Mouse (Mus musculus): ENCODE data around the gene Aldh3b2. TPM values are rescaled to one million over a fixed set of nuclear protein-coding genes. Genes with fewer than 3 reads are reported as not detected.
"Not testable (repeated sequence)": the region's sequence is repeated elsewhere in the genome, so short reads cannot be mapped to it uniquely, and the experiment has no call there.

Gene Aldh3b2
- polyA plus RNA-seq, 1 experiment: 0.20 TPM

DNA sequence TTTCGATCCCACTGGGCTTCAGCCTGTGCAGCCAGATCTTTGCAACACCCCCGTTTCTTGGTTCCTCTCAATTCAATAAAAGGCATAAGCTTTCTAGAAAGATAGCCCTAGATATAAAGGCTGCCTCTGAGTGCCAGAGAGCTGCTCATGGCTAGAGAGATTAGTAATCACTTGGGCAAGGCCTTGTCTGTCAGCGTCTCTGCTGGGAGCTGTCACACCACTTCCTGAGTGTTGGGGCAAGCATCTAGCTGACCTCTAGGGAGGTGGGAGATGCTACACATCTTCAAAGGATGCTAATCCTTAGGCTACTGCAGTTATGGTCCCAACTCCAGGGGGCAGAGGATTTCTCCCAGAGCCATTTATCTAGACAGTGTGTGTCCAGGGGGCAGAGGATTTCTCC, 4.9 kb upstream of the Aldh3b2 start:
- no peaks in the 10 kb centered on the region for H3K36me3 ChIP-seq (ENCODE audit: control insufficient read depth)
- peaks cover 4% of the 10 kb centered on the region for H3K27me3 ChIP-seq (ENCODE audit: control insufficient read depth)
- H3K4me3 ChIP-seq (replicated peaks): no peak overlapping the region
- TF ChIP-seq TAL1 (IDR thresholded peaks at IDR 0.05; ENCODE audit: low read length): no peak
- no peak for TF ChIP-seq GATA1 (IDR thresholded peaks at IDR 0.05; ENCODE audit: low read length)
- no peaks in the 10 kb centered on the region for H3K9me3 ChIP-seq (ENCODE audit: control insufficient read depth, low read length)
- H3K4me1 ChIP-seq (ENCODE audit: control insufficient read depth): peaks cover 15% of the 10 kb centered on the region

DNA sequence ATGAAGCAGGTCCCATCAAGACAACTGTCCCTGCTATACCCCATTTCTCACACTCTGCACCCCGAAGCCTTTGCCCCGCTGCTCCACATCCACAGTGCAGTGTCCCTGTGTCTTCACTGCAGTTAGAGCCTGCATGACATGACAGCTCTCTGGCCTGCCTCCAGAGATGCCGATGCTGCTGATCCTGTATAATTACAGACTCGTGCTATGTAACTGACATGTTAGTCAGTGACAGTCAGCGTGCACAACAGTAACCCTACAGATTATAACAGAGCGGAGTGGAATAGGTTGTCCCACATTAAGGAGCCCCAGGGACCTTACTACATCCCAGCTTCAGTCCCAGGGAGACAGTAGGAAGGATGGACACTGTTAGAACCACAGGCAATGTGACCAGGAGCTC, 2.5 kb downstream of the Aldh3b2 start:
- H3K36me3 ChIP-seq (ENCODE audit: control insufficient read depth); H3K9me3 ChIP-seq (ENCODE audit: control insufficient read depth, low read length); H3K27me3 ChIP-seq (ENCODE audit: control insufficient read depth): not testable (repeated sequence)

DNA sequence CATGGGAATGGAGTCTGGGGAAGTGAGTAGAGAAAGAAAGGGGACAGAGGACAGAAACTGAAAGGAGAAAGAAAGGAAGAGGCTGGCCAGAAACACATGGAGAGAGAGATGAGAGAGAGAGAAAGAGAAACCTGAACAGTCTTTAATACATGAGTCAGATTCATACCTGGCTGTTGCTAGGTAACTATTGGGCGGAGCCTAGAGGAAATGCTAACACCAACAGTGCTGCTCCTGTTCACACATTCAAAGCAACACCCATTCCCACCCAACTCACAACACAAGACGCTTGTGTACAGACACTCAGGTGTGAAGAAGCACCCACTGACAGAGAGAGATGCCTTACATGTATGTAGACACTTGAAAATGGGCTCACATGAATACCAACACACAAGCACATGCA, 3.7 kb downstream of the Aldh3b2 start:
- no peak overlapping the region for H3K4me3 ChIP-seq (replicated peaks)
- no peaks in the 10 kb centered on the region for H3K27me3 ChIP-seq (ENCODE audit: control insufficient read depth)
- H3K36me3 ChIP-seq (ENCODE audit: control insufficient read depth): no peaks in the 10 kb centered on the region
- no peak for TF ChIP-seq TAL1 (IDR thresholded peaks at IDR 0.05; ENCODE audit: low read length)
- TF ChIP-seq GATA1 (IDR thresholded peaks at IDR 0.05; ENCODE audit: low read length): no peak
- peaks cover 26% of the 10 kb centered on the region for H3K4me1 ChIP-seq (ENCODE audit: control insufficient read depth)
- H3K9me3 ChIP-seq (ENCODE audit: control insufficient read depth, low read length): no peaks in the 10 kb centered on the region

More for the DNA sequence above, 2.5 kb downstream of the Aldh3b2 start:
- not testable (repeated sequence) for H3K4me3 ChIP-seq (replicated peaks)
- peaks cover 23% of the 10 kb centered on the region for H3K4me1 ChIP-seq (ENCODE audit: control insufficient read depth)

DNA sequence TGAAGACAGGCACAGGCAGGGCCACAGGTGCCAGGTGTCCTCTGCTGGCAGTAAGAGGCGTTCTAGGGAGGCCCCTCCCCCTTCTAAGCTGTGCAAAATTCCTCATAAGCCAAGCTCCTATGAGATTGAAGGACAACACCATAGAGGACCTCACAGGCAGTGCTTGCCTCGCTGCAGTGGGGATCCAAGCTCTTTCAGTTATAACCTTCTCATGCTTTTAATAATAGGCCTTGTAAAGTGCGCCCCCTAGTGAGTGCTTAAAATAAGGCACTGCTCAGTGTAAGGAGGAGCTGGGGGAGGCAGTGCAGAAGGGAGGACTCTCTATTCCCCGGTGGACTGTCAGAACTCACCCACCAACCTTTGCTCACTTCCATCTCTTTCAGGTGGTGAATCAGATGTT, 8.2 kb downstream of the Aldh3b2 start:
- TF ChIP-seq GATA1 (IDR thresholded peaks at IDR 0.05; ENCODE audit: low read length): no peak
- no peak for TF ChIP-seq TAL1 (IDR thresholded peaks at IDR 0.05; ENCODE audit: low read length)
- no peaks in the 10 kb centered on the region for H3K9me3 ChIP-seq (ENCODE audit: control insufficient read depth, low read length)
- H3K4me3 ChIP-seq (replicated peaks): no peak overlapping the region
- no peaks in the 10 kb centered on the region for H3K27me3 ChIP-seq (ENCODE audit: control insufficient read depth)
- peaks cover 7% of the 10 kb centered on the region for H3K4me1 ChIP-seq (ENCODE audit: control insufficient read depth)
- H3K36me3 ChIP-seq (ENCODE audit: control insufficient read depth): no peaks in the 10 kb centered on the region

DNA sequence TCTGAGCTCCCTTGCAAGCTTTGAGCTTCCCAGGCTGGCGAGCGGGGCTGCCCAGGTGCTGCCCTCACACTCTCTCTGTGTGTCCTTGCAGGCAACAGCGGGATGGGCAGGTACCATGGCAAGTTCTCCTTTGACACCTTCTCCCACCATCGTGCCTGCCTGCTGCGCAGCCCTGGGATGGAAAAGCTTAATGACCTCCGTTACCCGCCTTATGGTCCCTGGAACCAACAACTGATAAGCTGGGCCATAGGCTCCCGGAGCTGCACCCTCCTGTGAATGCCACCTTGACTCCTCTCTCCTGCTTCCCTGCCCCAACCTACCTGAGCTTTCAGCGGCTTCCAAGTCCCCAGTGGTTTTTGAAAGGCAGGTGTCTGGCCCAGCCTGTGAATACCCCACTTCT, 8.8 kb downstream of the Aldh3b2 start:
- no peaks in the 10 kb centered on the region for H3K9me3 ChIP-seq (ENCODE audit: control insufficient read depth, low read length)
- no peaks in the 10 kb centered on the region for H3K36me3 ChIP-seq (ENCODE audit: control insufficient read depth)
- TF ChIP-seq GATA1 (IDR thresholded peaks at IDR 0.05; ENCODE audit: low read length): no peak
- no peak for TF ChIP-seq TAL1 (IDR thresholded peaks at IDR 0.05; ENCODE audit: low read length)
- H3K4me3 ChIP-seq (replicated peaks): no peak overlapping the region
- no peaks in the 10 kb centered on the region for H3K27me3 ChIP-seq (ENCODE audit: control insufficient read depth)
- H3K4me1 ChIP-seq (ENCODE audit: control insufficient read depth): peaks cover 10% of the 10 kb centered on the region

DNA sequence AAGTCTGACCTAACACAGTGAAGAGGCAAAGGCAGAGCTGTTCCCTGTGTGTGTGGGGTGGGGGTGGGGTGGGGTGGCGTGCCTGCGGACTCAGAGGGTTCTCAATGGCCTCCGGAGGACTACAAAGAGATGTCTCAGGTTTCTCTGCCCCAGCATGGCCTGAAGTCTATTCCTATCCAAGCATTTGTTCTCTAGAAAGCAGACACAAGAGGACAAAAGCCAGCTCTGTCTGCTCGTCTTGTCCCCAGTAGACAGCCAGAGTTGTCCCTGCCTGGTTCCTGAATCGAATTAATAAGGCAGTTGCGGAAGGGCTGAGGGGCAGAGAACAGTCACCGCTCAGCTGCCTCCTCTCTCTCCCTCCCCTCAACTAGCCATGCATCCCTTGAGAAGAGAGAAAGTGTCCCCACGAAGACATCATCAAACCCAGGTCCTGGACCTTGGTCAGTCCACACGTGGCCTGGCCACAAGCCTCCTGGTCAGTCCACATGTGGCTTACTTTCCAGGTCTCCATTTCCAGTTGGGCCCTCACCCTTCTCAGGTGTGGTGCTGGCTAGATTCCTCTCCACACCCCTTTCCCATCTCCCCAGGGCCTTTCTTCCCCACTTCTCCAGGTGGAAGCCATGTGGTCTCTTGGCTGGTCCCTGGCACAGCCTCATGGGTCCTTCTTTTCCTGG, 11.5 kb downstream of the Aldh3b2 start:
- Histone ChIP-seq H3K36me3 (ENCODE audit: control insufficient read depth) (peaks cover 2% of the 10 kb centered on the region; the same call in 1 of the 2 replicates), H3K4me3 (replicated peaks) (no peak overlapping the region), H3K27me3 (ENCODE audit: control insufficient read depth) (no peaks in the 10 kb centered on the region), H3K4me1 (ENCODE audit: control insufficient read depth) (peaks cover 26% of the 10 kb centered on the region), H3K9me3 (ENCODE audit: control insufficient read depth, low read length) (peaks cover 3% of the 10 kb centered on the region)
- TF ChIP-seq TAL1 (IDR thresholded peaks at IDR 0.05; ENCODE audit: low read length) (no peak), GATA1 (IDR thresholded peaks at IDR 0.05; ENCODE audit: low read length) (no peak)

DNA sequence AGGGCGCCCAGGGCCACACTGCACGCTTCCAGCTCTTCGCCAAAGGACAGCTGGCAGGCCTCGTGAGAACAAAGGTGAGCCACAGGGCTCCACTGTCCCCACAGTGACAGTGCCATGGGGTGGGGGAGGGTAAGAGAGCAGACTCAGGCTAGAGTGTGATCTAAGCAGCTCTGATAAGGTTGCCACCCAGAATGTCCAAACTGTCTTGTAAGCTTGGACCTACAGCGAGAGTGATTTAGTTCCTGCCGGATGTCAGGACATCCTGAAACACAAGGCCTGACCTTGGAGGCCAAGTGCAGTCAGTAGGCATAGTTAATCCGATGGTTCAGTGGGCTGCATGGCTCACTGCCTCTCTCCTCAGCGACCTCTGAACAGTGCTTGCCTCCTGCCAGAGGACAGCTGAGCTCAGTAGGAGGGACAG, 13.1 kb downstream of the Aldh3b2 start:
- no peak for TF ChIP-seq TAL1 (IDR thresholded peaks at IDR 0.05; ENCODE audit: low read length)
- TF ChIP-seq GATA1 (IDR thresholded peaks at IDR 0.05; ENCODE audit: low read length): no peak
- H3K27me3 ChIP-seq (ENCODE audit: control insufficient read depth): no peaks in the 10 kb centered on the region
- H3K36me3 ChIP-seq (ENCODE audit: control insufficient read depth): peaks cover 3% of the 10 kb centered on the region; the same call in 1 of the 2 replicates
- H3K4me3 ChIP-seq (replicated peaks): no peak overlapping the region
- H3K9me3 ChIP-seq (ENCODE audit: control insufficient read depth, low read length): peaks cover 6% of the 10 kb centered on the region
- peaks cover 23% of the 10 kb centered on the region for H3K4me1 ChIP-seq (ENCODE audit: control insufficient read depth)

DNA sequence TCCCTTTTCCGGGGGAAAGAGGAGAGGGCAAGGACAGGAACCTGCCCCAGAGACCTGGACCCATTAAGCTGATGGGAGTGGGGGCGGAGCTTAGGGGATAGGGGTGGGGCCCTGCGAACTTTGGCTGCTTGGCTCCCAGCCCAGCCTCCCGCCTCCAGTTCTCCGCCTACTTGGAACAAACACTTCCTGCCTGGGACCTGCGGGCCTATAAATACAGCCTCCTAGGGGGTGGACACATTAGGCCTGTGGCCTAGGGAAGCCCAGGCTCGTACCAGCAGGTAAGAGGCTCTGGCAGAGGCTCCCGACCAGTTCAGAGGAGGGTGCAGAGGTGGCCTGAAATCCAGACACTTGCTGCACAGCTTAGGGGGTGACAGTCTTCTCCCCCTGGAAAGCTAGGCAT, 14.2 kb downstream of the Aldh3b2 start, which contains the start of gene Acy3:
Gene Acy3 (plus strand): TSS at position 237 of the 400 bp plus-strand sequence.
- Histone ChIP-seq H3K36me3 (ENCODE audit: control insufficient read depth) (peaks cover 3% of the 10 kb centered on the region; the same call in 1 of the 2 replicates), H3K4me1 (ENCODE audit: control insufficient read depth) (peaks cover 23% of the 10 kb centered on the region), H3K4me3 (replicated peaks) (no peak within 1 kb of the TSS), H3K9me3 (ENCODE audit: control insufficient read depth, low read length) (peaks cover 6% of the 10 kb centered on the region), H3K27me3 (ENCODE audit: control insufficient read depth) (no peaks in the 10 kb centered on the region)
- TF ChIP-seq TAL1 (IDR thresholded peaks at IDR 0.05; ENCODE audit: low read length) (no peak), GATA1 (IDR thresholded peaks at IDR 0.05; ENCODE audit: low read length) (no peak)

DNA sequence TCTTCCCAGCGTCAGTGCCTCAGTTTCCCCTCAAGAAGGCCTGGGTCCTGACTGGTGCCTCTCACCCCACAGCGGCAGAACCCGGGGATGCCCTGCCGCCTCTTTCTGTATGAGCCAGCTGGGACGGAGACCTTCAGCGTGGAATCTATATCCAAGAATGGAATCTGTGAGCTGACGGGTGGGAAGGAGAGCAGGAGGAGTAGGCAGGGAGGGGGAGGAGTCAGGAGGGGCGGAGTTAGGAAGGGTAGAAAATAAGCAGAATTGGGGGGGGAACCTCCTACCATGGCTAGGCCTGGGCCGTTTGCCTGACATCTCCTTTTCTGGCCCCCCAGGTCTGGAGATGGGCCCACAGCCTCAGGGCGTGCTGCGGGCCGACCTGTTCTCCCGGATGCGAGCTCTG, 15.9 kb downstream of the Aldh3b2 start:
- Histone ChIP-seq H3K9me3 (ENCODE audit: control insufficient read depth, low read length) (peaks cover 6% of the 10 kb centered on the region), H3K36me3 (ENCODE audit: control insufficient read depth) (peaks cover 3% of the 10 kb centered on the region; the same call in 1 of the 2 replicates), H3K27me3 (ENCODE audit: control insufficient read depth) (peaks cover 4% of the 10 kb centered on the region; the same call in 1 of the 2 replicates), H3K4me1 (ENCODE audit: control insufficient read depth) (peaks cover 23% of the 10 kb centered on the region), H3K4me3 (replicated peaks) (no peak overlapping the region)
- no peak for TF ChIP-seq TAL1 (IDR thresholded peaks at IDR 0.05; ENCODE audit: low read length)

DNA sequence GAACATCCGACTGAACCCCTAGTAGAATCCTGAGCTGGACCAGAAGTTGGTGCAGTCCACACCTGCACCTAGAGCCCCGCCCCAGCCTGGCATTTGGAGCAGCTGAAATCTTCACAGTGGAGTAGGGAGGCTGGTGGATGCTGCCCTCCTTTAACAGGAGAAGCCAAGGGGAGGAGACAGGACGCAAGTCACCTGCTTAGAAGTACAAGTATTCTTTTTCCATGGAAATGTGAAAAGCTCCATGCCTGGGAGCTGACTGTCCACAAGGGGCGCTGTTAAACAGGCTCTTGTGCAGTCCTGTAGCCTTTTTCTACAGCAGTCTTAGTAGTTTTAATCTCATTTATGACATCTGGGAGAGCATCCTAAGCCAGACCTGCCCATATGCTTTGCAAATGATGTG, 16.6 kb downstream of the Aldh3b2 start:
- peaks cover 3% of the 10 kb centered on the region; the same call in 1 of the 2 replicates for H3K36me3 ChIP-seq (ENCODE audit: control insufficient read depth)
- H3K4me3 ChIP-seq (replicated peaks): no peak overlapping the region
- H3K9me3 ChIP-seq (ENCODE audit: control insufficient read depth, low read length): peaks cover 6% of the 10 kb centered on the region
- peaks cover 4% of the 10 kb centered on the region; the same call in 1 of the 2 replicates for H3K27me3 ChIP-seq (ENCODE audit: control insufficient read depth)
- TF ChIP-seq TAL1 (IDR thresholded peaks at IDR 0.05; ENCODE audit: low read length): no peak
- no peak for TF ChIP-seq GATA1 (IDR thresholded peaks at IDR 0.05; ENCODE audit: low read length)
- peaks cover 23% of the 10 kb centered on the region for H3K4me1 ChIP-seq (ENCODE audit: control insufficient read depth)
